Mouse (Mus musculus): Measurements from ENCODE around the gene Git2. TPM values are rescaled to one million over a fixed set of nuclear protein-coding genes. Genes with fewer than 3 reads are reported as not detected.

The Git2 gene
- total and polyA plus RNA-seq, 2 experiments from 2014 or later = 21.1 to 37.7 TPM

- Histone ChIP-seq H3K27ac (ENCODE audit: low read depth) (no peak overlapping the region), H3K4me3 (ENCODE audit: low read depth, low read length) (no peak overlapping the region), H3K4me1 (ENCODE audit: control insufficient read depth, insufficient read depth) (no peaks in the 10 kb centered on the region), H3K27me3 (ENCODE audit: control insufficient read depth, insufficient read depth, low read length) (no peaks in the 10 kb centered on the region), H3K9ac (replicated peaks; ENCODE audit: low read depth, low read length) (no peak overlapping the region), H3K4me2 (ENCODE audit: low read depth, low read length) (no peak overlapping the region), H3K36me3 (replicated peaks; ENCODE audit: control insufficient read depth, insufficient read depth, low read length) (peaks cover 71% of the 10 kb centered on the region), H3K9me3 (replicated peaks; ENCODE audit: control insufficient read depth, low read length) (no peaks in the 10 kb centered on the region; the same call in 1 of the 2 replicates)
- 92% methylated on average over 11 of the region's 11 CpGs for WGBS
- TF ChIP-seq EP300 (IDR thresholded peaks at IDR 0.05; ENCODE audit: low read depth) = no peak
- no peak for ATAC-seq (ENCODE audit: insufficient read depth, low read depth)
- no peak for DNase-seq (ENCODE audit: low spot score)
Observed at GRCm38 (mm10) chr5:114720784-114721183, 54.5 kb downstream of the Git2 start.

GRCm38 (mm10) chr5:114719928-114720270 lies 55.4 kb downstream of the Git2 start:
- no peak overlapping the region for H3K27ac ChIP-seq (ENCODE audit: low read depth)
- DNase-seq (ENCODE audit: low spot score) (no peak), ATAC-seq (ENCODE audit: insufficient read depth, low read depth) (no peak)
- no peaks in the 10 kb centered on the region for H3K4me1 ChIP-seq (ENCODE audit: control insufficient read depth, insufficient read depth)
- no peak overlapping the region for H3K9ac ChIP-seq (replicated peaks; ENCODE audit: low read depth, low read length)
- 87% methylated on average over 6 of the region's 6 CpGs for WGBS
- TF ChIP-seq CTCF (IDR thresholded peaks at IDR 0.05; ENCODE audit: low read depth) (no peak), EP300 (IDR thresholded peaks at IDR 0.05; ENCODE audit: low read depth) (no peak)
- no peaks in the 10 kb centered on the region; the same call in 1 of the 2 replicates for H3K9me3 ChIP-seq (replicated peaks; ENCODE audit: control insufficient read depth, low read length)
- H3K27me3 ChIP-seq (ENCODE audit: control insufficient read depth, insufficient read depth, low read length) = no peaks in the 10 kb centered on the region
- no peak overlapping the region for H3K4me2 ChIP-seq (ENCODE audit: low read depth, low read length)
- H3K36me3 ChIP-seq (replicated peaks; ENCODE audit: control insufficient read depth, insufficient read depth, low read length) = peaks cover 75% of the 10 kb centered on the region
- no peak overlapping the region for H3K4me3 ChIP-seq (ENCODE audit: low read depth, low read length)

- Histone ChIP-seq H3K36me3 (replicated peaks; ENCODE audit: control insufficient read depth, insufficient read depth, low read length) (peaks cover 81% of the 10 kb centered on the region), H3K4me2 (ENCODE audit: low read depth, low read length) (no peak overlapping the region), H3K27ac (ENCODE audit: low read depth) (no peak overlapping the region), H3K9ac (replicated peaks; ENCODE audit: low read depth, low read length) (no peak overlapping the region), H3K27me3 (ENCODE audit: control insufficient read depth, insufficient read depth, low read length) (no peaks in the 10 kb centered on the region), H3K4me3 (ENCODE audit: low read depth, low read length) (no peak overlapping the region), H3K9me3 (replicated peaks; ENCODE audit: control insufficient read depth, low read length) (no peaks in the 10 kb centered on the region; the same call in 1 of the 2 replicates), H3K4me1 (ENCODE audit: control insufficient read depth, insufficient read depth) (no peaks in the 10 kb centered on the region)
- DNase-seq (ENCODE audit: low spot score) (no peak), ATAC-seq (ENCODE audit: insufficient read depth, low read depth) (no peak)
- WGBS = 82% methylated on average over 20 of the region's 20 CpGs
- TF ChIP-seq EP300 (IDR thresholded peaks at IDR 0.05; ENCODE audit: low read depth) = no peak
- TF ChIP-seq CTCF (IDR thresholded peaks at IDR 0.05; ENCODE audit: low read depth) = no peak
Observed at GRCm38 (mm10) chr5:114719003-114719927, 56.1 kb downstream of the Git2 start.

GRCm38 (mm10) chr5:114718483-114718882 lies 56.8 kb downstream of the Git2 start:
- H3K9ac ChIP-seq (replicated peaks; ENCODE audit: low read depth, low read length) = no peak overlapping the region
- no peak overlapping the region for H3K4me2 ChIP-seq (ENCODE audit: low read depth, low read length)
- H3K27me3 ChIP-seq (ENCODE audit: control insufficient read depth, insufficient read depth, low read length) = no peaks in the 10 kb centered on the region
- H3K36me3 ChIP-seq (replicated peaks; ENCODE audit: control insufficient read depth, insufficient read depth, low read length) = peaks cover 89% of the 10 kb centered on the region
- TF ChIP-seq EP300 (IDR thresholded peaks at IDR 0.05; ENCODE audit: low read depth) = no peak
- no peak overlapping the region for H3K4me3 ChIP-seq (ENCODE audit: low read depth, low read length)
- ATAC-seq (ENCODE audit: insufficient read depth, low read depth) = no peak
- H3K4me1 ChIP-seq (ENCODE audit: control insufficient read depth, insufficient read depth) = no peaks in the 10 kb centered on the region
- WGBS = 81% methylated on average over 13 of the region's 13 CpGs
- no peak for DNase-seq (ENCODE audit: low spot score)
- H3K27ac ChIP-seq (ENCODE audit: low read depth) = no peak overlapping the region
- no peaks in the 10 kb centered on the region for H3K9me3 ChIP-seq (replicated peaks; ENCODE audit: control insufficient read depth, low read length)

- no peaks in the 10 kb centered on the region for H3K27me3 ChIP-seq (ENCODE audit: control insufficient read depth, insufficient read depth, low read length)
- peaks cover 94% of the 10 kb centered on the region for H3K36me3 ChIP-seq (replicated peaks; ENCODE audit: control insufficient read depth, insufficient read depth, low read length)
- ATAC-seq (ENCODE audit: insufficient read depth, low read depth) (no peak), DNase-seq (ENCODE audit: low spot score) (no peak)
- 93% methylated on average over 8 of the region's 8 CpGs for WGBS
- H3K9me3 ChIP-seq (replicated peaks; ENCODE audit: control insufficient read depth, low read length) = no peaks in the 10 kb centered on the region
- no peak overlapping the region for H3K4me2 ChIP-seq (ENCODE audit: low read depth, low read length)
- no peak overlapping the region for H3K27ac ChIP-seq (ENCODE audit: low read depth)
- H3K4me1 ChIP-seq (ENCODE audit: control insufficient read depth, insufficient read depth) = no peaks in the 10 kb centered on the region
- H3K4me3 ChIP-seq (ENCODE audit: low read depth, low read length) = no peak overlapping the region
- no peak for TF ChIP-seq CTCF (IDR thresholded peaks at IDR 0.05; ENCODE audit: low read depth)
- TF ChIP-seq EP300 (IDR thresholded peaks at IDR 0.05; ENCODE audit: low read depth) = no peak
- H3K9ac ChIP-seq (replicated peaks; ENCODE audit: low read depth, low read length) = no peak overlapping the region
Observed at GRCm38 (mm10) chr5:114717937-114718336, 57.4 kb downstream of the Git2 start.

GRCm38 (mm10) chr5:114717292-114717691 lies 58.0 kb downstream of the Git2 start:
- H3K4me3 ChIP-seq (ENCODE audit: low read depth, low read length) = no peak overlapping the region
- H3K9me3 ChIP-seq (replicated peaks; ENCODE audit: control insufficient read depth, low read length) = no peaks in the 10 kb centered on the region
- 90% methylated on average over 12 of the region's 12 CpGs for WGBS
- no peaks in the 10 kb centered on the region for H3K27me3 ChIP-seq (ENCODE audit: control insufficient read depth, insufficient read depth, low read length)
- no peak for TF ChIP-seq EP300 (IDR thresholded peaks at IDR 0.05; ENCODE audit: low read depth)
- TF ChIP-seq CTCF (IDR thresholded peaks at IDR 0.05; ENCODE audit: low read depth) = no peak
- ATAC-seq (ENCODE audit: insufficient read depth, low read depth) (no peak), DNase-seq (ENCODE audit: low spot score) (no peak)
- H3K36me3 ChIP-seq (replicated peaks; ENCODE audit: control insufficient read depth, insufficient read depth, low read length) = peaks cover 95% of the 10 kb centered on the region
- no peak overlapping the region for H3K4me2 ChIP-seq (ENCODE audit: low read depth, low read length)
- no peaks in the 10 kb centered on the region for H3K4me1 ChIP-seq (ENCODE audit: control insufficient read depth, insufficient read depth)
- no peak overlapping the region for H3K27ac ChIP-seq (ENCODE audit: low read depth)
- no peak overlapping the region for H3K9ac ChIP-seq (replicated peaks; ENCODE audit: low read depth, low read length)
